Mouse (Mus musculus) erythroblast, embryonic 14.5 days (primary cell): ENCODE measurements around the gene Olfr1045.

Source experiments
- GATA1 ChIP-seq: IDR thresholded peaks from 2 replicates; pipeline ENCODE4 v1.6.1; 2012; ENCODE audit warnings: low read length, inconsistent platforms, mixed read lengths
- TAL1 ChIP-seq: IDR thresholded peaks from 3 replicates; pipeline ENCODE4 v1.6.1; 2012; ENCODE audit warnings: low read length, inconsistent platforms, mixed read lengths

DNA sequence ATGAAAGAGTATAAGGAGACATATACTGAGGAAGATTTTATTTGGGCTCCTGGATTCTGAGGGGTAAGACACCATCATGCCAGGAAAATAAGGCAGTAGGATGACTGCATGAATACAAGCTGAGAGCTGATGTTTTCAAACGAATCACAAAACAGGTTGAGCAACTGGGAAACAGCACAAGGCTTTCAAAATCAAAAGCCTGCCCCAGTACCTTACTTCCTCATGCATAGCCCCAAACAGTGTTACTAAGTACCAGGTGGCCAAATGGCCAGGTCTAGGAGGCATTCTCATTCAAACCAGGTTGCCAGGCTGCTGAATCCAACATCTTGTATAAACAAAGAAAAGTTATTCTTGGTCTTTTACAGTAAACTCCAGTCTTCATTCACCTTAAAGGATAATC, 6.9 kb downstream of the Olfr1045 start:
- TF ChIP-seq TAL1: no peak
- no peak for TF ChIP-seq GATA1
